Mouse (Mus musculus) C2C12 (cell line): ENCODE measurements at regions not wholly inside any gene's neighbourhood (a gene's known extent, or its start where the extent isn't known, plus 50 kb on each side); places are given as distances from the start of the nearest gene placed in this dataset.
A peak's percentile ranks its signal among the peaks of the same experiment; 100 is the strongest.

ENCODE experiments used
- H3K27me3 ChIP-seq: one replicate; pipeline ENCODE4 v1.6.1; 2011; ENCODE audit not compliant: control insufficient read depth, insufficient read depth, insufficient read length
- H3K36me3 ChIP-seq: one replicate; pipeline ENCODE4 v1.6.1; 2011; ENCODE audit not compliant: control insufficient read depth, insufficient read depth
- H3K4me3 ChIP-seq: one replicate; pipeline ENCODE4 v1.5.1; 2011; ENCODE audit warnings: mild to moderate bottlenecking, control low read depth; ENCODE audit not compliant: poor library complexity, insufficient read depth, severe bottlenecking
- H3K79me2 ChIP-seq: one replicate; pipeline ENCODE4 v1.6.1; 2011; ENCODE audit not compliant: control insufficient read depth, insufficient read depth
- H3K79me3 ChIP-seq: one replicate; pipeline ENCODE4 v1.6.1; 2011; ENCODE audit warnings: low read depth, control low read depth
- H3ac ChIP-seq: one replicate; pipeline ENCODE3; 2011; ENCODE audit warnings: low read depth; ENCODE audit not compliant: control insufficient read depth, insufficient read length
- CEBPB ChIP-seq: IDR thresholded peaks from one replicate; pipeline ENCODE4 v1.6.1; 2011; ENCODE audit warnings: low read depth, mild to moderate bottlenecking, control low read depth, moderate library complexity
- CTCF ChIP-seq: IDR thresholded peaks from one replicate; pipeline ENCODE4 v1.5.1; 2011; ENCODE audit not compliant: control insufficient read depth, insufficient read depth, insufficient read length
- FOSL1 ChIP-seq: IDR thresholded peaks from one replicate; pipeline ENCODE4 v1.8.0; 2011; ENCODE audit warnings: mild to moderate bottlenecking, low read length; ENCODE audit not compliant: poor library complexity, insufficient read depth, severe bottlenecking
- MAX ChIP-seq: IDR thresholded peaks from one replicate; pipeline ENCODE4 v1.6.1; 2011; ENCODE audit warnings: mild to moderate bottlenecking, control low read depth
- MYOD1 ChIP-seq: IDR thresholded peaks from one replicate; pipeline ENCODE4 v1.6.1; 2011; ENCODE audit warnings: low read depth; ENCODE audit not compliant: control insufficient read depth, insufficient read length
- MYOG ChIP-seq: IDR thresholded peaks from one replicate; pipeline ENCODE4 v1.6.1; 2011; ENCODE audit not compliant: control insufficient read depth, insufficient read length; ENCODE audit errors: extremely low read depth
- USF1 ChIP-seq: IDR thresholded peaks from one replicate; pipeline ENCODE4 v1.6.1; 2011; ENCODE audit warnings: low read depth, mild to moderate bottlenecking, control low read depth, moderate library complexity

DNA sequence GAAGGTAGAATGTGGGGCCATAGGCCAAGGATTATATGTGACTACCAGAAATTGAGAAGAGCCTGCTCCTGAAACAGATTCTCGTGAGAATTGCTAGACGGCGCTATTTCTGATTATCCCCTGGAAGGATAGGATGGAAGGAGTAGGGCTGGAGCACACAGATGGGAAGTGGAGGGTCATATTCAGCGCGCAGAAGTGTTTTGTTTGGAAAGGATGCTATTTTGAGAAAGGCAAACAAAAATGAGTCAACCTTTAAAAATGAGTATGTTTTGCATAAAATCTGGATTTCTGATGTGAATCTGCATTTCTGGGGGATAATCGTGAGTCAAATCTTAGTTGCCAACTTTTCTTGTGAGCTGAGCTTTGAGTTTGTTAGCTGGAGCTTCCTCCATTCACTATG is 58.1 kb upstream of the Fshb start:
- TF ChIP-seq USF1 (no peak), MYOG (no peak), CEBPB (no peak), CTCF (no peak), MYOD1 (no peak), MAX (no peak), FOSL1 (no peak)
- no peaks in the 10 kb centered on the region for H3K36me3 ChIP-seq
- no peaks in the 10 kb centered on the region for H3K27me3 ChIP-seq
- H3K79me3 ChIP-seq: no peaks in the 10 kb centered on the region
- H3ac ChIP-seq: no peak overlapping the region
- no peak overlapping the region for H3K4me3 ChIP-seq
- no peaks in the 10 kb centered on the region for H3K79me2 ChIP-seq

DNA sequence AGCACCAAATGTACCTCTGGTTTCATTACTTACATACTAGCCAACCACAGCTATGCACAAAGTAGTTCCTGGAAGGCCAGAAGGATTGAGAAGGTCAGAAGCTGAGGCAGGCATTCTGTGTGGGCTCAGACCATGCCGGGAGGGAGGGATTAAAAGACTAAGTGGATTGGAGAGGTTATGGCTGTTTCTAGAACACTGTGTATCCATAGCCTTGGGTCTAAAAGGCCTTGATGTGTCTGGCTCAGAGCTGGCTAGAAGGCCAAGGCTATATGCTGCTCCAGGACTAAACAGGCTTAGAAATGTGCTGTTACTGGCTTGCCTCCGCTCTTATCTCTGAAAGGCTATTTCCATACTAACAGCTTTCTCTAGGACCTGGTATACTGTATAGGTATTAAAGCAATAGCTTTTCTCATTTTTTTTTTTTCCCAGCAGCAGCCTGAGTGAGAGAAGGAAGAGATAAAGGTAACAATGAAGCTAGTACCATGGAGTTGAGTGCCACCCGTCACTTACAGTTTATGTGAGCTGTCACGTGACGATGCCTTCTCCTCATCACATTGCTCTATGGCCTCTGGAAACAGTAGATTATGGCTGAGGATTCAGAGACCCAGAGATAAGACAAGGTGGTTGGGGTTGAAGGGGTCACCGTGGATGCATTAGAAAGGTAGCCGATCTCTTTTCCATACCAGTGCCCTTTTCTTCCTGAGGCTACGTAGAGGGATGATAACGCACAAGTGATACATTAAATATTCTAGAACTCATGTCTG is 59.4 kb upstream of the Fshb start:
- Histone ChIP-seq H3ac (no peak overlapping the region), H3K36me3 (no peaks in the 10 kb centered on the region), H3K27me3 (no peaks in the 10 kb centered on the region), H3K79me2 (no peaks in the 10 kb centered on the region), H3K79me3 (no peaks in the 10 kb centered on the region), H3K4me3 (no peak overlapping the region)
- no peak for TF ChIP-seq MYOG
- no peak for TF ChIP-seq MAX
- TF ChIP-seq CEBPB: no peak
- TF ChIP-seq CTCF: no peak
- TF ChIP-seq USF1: no peak
- TF ChIP-seq MYOD1: no peak
- no peak for TF ChIP-seq FOSL1

DNA sequence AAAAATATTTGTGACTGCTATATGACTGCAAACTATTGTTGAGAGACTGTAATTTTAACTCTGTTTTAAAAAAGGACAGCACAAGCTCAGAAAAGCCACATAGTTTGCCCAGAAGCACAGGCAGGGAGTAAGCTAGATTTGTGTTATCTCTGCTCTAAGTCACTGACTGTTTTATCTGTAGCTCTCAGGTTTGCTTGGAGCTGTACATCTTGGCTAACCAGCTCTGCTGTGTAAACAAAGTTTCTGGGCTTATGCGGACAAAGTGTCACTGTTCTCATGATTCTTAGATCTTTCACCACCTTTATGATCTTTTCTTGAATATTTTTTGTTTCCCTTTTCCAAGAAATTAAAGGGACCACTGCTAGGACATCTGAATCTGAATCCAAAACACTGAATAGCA is 60.2 kb upstream of the Fshb start:
- H3K27me3 ChIP-seq: no peaks in the 10 kb centered on the region
- no peak overlapping the region for H3ac ChIP-seq
- TF ChIP-seq CTCF: no peak
- TF ChIP-seq MAX: no peak
- TF ChIP-seq MYOG: no peak
- TF ChIP-seq USF1: no peak
- H3K4me3 ChIP-seq: no peak overlapping the region
- no peaks in the 10 kb centered on the region for H3K79me3 ChIP-seq
- no peaks in the 10 kb centered on the region for H3K36me3 ChIP-seq
- no peaks in the 10 kb centered on the region for H3K79me2 ChIP-seq

GRCm38 (mm10) chr2:107133186-107133585 is 73.7 kb upstream of the Fshb start:
- Histone ChIP-seq H3K79me3 (no peaks in the 10 kb centered on the region), H3K36me3 (no peaks in the 10 kb centered on the region), H3K79me2 (no peaks in the 10 kb centered on the region), H3K4me3 (no peak overlapping the region), H3ac (no peak overlapping the region), H3K27me3 (no peaks in the 10 kb centered on the region)
- TF ChIP-seq MYOG (no peak), MYOD1 (no peak), USF1 (no peak), CEBPB (no peak), FOSL1 (no peak), MAX (no peak), CTCF (no peak)

GRCm38 (mm10) chr2:107149317-107149716 is 89.9 kb upstream of the Fshb start:
- Histone ChIP-seq H3K79me2 (no peaks in the 10 kb centered on the region), H3K27me3 (no peaks in the 10 kb centered on the region), H3K4me3 (no peak overlapping the region), H3ac (no peak overlapping the region), H3K36me3 (no peaks in the 10 kb centered on the region), H3K79me3 (no peaks in the 10 kb centered on the region)
- TF ChIP-seq FOSL1 (no peak), CEBPB (peak; percentile 71)

GRCm38 (mm10) chr2:107149851-107150250 is 90.4 kb upstream of the Fshb start:
- no peak overlapping the region for H3ac ChIP-seq
- no peak overlapping the region for H3K4me3 ChIP-seq
- H3K79me3 ChIP-seq: no peaks in the 10 kb centered on the region
- H3K27me3 ChIP-seq: no peaks in the 10 kb centered on the region
- no peak for TF ChIP-seq FOSL1
- no peak for TF ChIP-seq USF1
- no peak for TF ChIP-seq CEBPB
- no peak for TF ChIP-seq CTCF
- no peak for TF ChIP-seq MYOG
- no peak for TF ChIP-seq MAX
- TF ChIP-seq MYOD1: no peak
- H3K36me3 ChIP-seq: no peaks in the 10 kb centered on the region
- no peaks in the 10 kb centered on the region for H3K79me2 ChIP-seq
